Mouse (Mus musculus): Measurements from ENCODE around the gene Zfp658. TPM values are rescaled to one million over a fixed set of nuclear protein-coding genes. Genes with fewer than 3 reads are reported as not detected.

The Zfp658 gene
- total RNA-seq (2021) = 1 to 10 TPM; 5.5 to 6.9 TPM
- long read RNA-seq, partial matches to known transcripts = 1 of 6 reads
- long read RNA-seq, other reads (novel, unspliced or antisense) = 3 of 6 reads

DNA sequence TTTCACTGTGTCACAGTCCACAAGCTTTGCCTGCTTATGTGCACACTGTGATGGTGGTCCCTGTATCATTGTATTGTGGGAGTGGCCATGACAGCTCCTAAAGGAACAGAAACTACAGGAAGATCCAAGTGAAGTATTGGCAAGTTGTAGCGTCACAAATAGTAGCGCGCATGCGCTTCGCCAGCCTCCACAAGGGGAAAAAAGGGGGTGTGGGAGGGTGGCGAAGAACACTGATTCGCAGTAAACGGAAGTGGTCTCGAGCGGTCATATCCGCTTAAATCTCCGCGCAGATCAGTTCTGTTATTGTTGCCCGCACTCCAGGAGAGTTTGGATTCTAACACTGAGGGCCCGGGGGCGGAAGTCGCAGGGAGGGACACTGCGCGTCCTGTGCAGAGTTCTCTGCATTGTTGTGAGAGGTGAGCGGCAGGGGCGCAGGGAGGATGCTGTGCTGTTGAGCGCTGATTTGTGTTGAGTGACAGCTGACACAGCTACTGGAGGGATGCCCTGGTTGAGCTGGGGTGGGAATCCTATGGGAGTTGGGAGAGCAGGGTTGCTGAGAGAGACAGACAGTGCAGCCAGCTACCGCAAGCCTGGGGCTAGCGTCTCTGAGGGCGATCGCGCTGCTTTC is at the start of gene Zfp658:
Zfp658 (plus strand) TSS at position 251 of the 628 bp plus-strand sequence.
- peak; percentile 84 to 93 for DNase-seq (ENCODE audit: low spot score in 2 of 2)

DNA sequence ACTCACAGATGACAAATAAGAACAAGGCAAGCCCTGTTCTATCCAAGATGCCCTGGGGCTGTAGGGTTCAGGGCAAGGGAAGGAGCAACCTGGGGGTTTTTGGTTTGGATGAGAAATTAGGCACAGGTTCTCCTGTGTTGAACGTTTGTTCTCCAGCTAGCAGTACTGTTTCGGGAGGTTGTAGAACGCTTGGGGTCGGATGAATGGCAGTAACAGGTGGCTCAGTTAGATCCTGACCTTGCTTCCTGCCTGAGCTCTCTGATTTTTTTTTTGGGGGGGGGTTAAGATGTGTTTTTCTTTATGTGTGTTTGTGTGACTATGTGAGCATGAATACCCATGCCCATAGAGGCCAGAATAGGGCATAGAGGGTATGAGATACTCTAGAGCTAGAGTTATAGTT is 49.5 kb upstream of the Zfp658 start:
- no peak for DNase-seq (ENCODE audit: low spot score in 2 of 2)

DNA sequence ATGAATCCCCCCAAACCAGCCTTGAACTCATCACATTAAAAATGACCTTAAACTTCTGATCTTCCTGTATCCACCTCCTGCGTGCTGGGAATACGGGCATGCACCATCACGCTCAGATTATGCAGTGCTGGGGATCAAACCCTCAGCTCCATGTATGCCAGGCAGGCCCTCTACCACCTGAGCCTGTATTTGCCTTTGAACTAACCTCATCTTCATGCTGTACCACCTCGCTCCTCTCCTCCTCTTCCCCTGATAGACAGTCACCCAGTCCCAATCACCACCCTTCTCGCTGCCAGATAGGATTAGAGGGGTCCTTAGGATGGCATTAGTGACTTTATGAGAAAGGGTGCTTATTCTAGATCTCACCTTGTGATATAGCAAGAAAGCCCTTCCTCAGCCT is 47.0 kb upstream of the Zfp658 start:
- no peak for DNase-seq (ENCODE audit: low spot score in 2 of 2)

DNA sequence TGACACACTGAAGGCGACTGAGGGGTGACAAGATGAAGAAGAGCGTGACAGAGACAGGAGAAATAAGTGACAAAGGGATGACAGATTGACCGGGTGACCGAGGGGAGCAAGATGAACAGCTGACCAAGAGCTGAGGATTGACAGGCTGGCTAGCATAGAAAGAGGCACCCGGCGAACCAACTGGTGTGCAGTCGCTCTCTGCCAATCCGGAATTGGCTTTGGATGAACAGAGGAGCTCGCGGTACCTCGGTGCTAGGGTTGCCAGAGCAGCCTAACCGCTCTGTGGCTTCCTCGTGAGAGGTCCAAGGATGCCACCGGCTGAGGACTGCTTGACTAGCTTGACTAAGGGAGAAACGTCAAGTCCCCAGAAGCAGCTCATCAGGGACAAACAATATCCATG is 43.7 kb upstream of the Zfp658 start:
- DNase-seq (ENCODE audit: low spot score in 2 of 2) = peak in 1 of 2 experiments; percentile 14

DNA sequence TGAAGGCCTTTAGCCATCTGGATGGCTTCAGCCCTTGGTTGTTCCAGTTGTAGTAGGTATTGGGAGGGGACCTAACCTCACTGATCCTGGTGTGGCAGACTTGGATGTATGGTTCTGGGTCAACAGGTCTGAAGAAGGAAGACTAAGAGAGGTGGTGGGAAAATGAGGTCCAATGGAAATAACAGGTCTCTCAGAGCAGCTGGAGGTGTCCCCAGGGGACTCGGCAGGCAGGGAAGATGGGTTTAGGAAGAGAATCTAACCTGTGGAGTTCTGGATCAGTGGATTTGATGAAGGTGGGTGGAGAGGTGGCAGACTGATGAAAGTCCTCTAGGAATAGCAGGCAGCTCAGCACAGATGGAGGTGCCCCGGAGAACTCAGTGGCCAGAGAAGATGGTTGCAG is 39.3 kb upstream of the Zfp658 start:
- no peak for DNase-seq (ENCODE audit: low spot score in 2 of 2)

DNA sequence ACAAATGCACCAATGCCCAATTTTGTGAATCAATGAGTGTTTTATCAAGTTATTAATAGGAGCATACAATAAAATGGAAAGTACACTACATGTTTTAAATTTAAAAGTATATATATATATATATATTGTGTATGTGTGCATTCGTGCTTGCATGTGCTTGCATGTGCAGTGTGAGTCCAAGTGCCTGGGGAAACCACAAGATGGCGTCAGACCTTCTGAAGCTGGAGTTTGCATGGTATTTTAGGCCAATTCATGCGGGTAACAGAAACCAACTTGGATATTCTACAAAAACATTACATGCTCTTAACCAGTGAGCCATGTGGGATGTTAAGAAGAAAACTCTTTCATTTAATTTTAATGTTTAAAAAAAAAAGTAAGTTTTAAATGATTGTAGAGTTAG is 36.7 kb upstream of the Zfp658 start:
- DNase-seq (ENCODE audit: low spot score in 2 of 2) = no peak

DNA sequence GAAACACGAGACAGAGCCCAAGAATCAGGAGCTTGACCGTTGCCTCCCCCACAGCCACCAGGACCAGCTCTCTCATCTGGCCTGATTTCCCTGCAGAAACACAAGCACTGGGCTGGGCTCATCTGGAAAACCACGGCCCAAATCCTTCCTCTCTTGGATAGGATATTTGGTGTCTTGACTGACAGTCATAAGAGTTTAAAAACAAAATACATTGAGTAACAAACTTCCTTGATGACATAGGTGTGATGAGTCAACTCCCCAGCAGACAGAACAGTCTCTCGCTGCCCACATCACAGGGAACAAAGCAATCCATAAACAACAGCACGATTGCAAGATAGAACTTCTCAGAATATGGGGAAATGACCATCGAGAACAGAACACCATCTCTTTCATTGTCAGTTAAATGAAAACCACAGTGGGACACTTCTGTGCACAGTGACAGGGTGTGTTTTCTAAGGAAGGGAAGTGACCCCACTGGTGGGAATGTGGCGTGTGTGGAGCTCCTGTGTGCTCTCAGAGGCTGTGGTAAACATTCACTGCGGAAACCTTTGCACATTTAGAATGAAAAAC is 31.8 kb upstream of the Zfp658 start:
- DNase-seq (ENCODE audit: low spot score in 2 of 2) = no peak

DNA sequence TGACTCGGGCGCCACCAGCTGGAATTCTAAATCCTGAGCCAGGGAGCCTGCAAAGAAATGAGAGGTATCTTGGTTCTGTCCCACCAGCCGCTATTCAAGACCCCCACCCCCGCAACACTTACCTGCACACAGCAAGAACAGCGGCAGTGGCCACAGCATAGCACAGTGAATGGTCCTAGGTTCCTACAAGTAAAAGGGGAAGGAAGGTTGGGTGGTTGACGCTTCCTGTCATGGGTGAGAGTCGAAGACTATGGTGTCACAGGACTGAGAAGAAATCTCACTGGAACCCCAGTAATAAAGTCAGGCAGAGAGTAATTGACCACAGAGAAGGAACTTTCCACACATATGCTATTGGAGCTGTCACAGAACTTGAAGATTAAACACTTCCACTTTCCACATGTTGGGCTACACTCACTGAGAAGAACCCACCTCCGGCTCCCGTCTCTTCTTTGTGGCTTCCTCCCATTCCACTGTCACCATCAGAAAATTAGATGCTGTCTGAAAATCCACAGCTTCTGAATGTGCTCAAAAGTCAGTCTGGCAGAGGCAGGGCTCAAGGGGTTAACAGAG is 29.0 kb upstream of the Zfp658 start:
- DNase-seq (ENCODE audit: low spot score in 2 of 2) = no peak

DNA sequence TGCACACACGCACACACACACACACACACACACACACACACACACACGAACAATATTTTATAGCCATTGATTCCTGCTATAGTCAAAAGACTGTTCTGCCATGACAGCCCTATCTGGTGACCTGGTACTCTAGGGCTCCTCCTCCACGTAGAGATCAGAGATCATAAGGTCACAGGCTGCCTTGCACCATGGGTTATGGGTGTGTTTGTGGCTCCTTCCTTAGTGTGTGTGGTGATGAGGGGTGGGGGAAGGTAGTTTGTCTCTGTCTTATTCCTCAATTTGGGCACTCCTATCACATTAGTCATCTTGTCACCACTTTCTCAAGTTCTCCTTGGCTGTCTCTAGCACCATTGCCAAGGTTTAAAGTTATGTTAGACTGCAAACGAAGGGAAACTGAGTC is 23.5 kb upstream of the Zfp658 start:
- no peak for DNase-seq (ENCODE audit: low spot score in 2 of 2)

DNA sequence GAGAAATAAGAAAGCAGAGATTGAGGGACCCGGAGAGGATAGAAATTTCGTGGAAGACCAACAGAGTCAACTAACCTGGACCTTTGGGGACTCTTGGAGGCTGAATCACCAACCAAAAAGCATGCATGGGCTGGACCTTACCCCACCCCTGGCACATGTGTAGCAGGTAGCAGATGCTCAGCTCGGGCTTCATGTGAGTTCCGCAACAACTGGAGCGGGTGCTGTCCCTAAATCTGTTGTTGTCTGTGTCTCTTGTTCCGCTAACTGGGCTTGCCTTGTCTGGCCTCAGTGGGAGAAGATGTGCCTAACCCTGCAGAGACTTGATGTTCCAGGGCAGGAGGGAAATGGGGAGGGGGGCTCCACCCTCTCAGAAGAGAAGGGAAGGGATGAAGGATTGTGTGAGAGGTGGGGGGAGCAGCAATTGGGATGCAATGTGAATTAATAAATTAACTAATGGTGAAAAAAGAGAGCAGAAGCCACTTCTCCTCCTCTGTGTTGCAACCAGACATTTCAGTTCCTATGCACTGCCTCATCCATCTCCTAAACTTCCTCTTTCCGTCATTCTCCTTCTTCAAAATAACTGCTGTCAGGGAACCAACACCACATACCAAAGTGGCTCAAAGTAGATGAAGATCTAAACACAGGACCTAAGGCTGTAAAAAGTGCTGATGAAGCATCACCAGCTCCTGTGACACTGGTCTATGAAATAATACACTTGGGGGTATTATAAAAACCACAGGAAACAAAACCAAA is 17.7 kb upstream of the Zfp658 start, which contains the start of gene Cd33:
Cd33 (minus strand) TSS at position 204 of the 753 bp plus-strand sequence.
- DNase-seq (ENCODE audit: low spot score in 2 of 2) = no peak

DNA sequence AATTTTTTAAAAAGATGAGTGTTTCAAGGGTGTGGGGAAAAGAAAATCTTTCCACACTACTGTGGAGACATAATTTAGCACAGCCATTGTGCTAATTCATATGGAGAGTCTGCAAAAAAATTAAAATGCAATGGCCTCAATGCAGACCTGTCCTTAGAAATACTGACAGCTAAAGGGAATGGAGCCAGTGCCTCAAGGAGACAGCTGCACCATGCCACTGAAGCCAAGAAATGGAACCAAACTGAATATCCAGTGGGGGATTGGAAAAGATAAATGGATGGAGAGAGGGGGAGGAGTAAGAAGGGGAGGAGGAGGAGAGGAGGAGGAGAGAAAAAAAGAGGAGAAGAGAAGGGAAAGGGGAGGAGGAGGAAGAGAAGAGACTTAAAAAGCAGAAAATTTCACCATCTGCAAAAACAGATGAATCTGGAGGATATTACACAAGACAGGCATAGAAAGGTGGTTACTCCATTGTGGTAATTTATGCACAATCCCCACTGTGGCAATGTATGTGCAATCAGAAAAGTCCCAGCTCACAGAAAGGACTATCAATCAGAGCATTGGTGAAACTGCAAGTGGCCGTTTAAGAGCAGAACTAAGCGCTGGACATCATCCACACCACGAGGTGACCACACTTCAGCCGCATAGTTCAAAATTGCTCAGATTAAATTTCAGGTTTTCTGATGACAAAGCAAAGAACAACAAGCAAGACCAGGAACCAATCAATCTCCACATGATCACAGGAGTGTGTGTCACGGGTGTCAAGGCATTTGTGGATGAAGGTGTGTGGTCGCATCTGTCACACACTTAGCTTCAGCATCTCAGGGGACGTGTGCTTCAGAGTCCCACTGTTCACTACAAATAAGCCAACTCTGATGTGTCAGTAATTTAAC is 16.2 kb upstream of the Zfp658 start:
- no peak for DNase-seq (ENCODE audit: low spot score in 2 of 2)

DNA sequence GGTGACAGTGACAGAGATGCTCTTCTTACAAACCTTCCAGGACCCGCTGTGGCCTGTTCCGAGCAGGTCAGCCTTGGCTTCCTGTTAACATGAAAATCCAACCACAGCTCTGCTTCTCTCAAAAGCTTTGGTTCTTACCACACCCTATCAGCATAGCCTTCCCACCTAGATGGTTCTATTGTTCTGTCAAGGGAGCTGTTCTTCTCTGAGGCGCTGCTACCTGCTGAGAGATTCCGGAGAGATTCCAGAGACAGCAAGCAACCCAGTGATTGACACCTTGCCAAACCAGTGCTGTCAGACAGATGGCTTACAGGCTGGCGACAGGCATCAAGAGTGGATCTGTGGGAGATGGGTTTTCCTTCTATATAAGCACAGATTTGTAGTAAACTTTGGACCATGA is 14.4 kb upstream of the Zfp658 start:
- DNase-seq (ENCODE audit: low spot score in 2 of 2) = peak; percentile 46 to 70

DNA sequence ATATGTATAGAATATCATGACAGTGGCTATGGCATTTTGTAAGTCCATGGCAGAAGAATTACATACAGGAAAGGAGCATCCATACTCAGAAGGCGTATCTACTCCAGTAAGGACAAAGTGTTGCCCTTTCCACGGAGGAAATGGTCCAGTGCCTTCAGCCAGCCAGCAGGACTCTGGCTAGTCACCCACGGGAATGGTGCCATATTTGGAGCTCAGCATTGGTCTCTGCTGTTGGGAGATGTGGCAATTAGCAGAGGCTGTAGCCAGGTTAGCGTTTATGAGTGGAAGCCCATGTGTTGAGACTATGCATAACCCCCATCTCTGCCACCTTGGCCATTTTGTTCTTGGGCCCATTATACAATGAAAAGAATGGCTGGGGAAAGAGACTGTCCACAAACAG is 13.8 kb upstream of the Zfp658 start:
- no peak for DNase-seq (ENCODE audit: low spot score in 2 of 2)

DNA sequence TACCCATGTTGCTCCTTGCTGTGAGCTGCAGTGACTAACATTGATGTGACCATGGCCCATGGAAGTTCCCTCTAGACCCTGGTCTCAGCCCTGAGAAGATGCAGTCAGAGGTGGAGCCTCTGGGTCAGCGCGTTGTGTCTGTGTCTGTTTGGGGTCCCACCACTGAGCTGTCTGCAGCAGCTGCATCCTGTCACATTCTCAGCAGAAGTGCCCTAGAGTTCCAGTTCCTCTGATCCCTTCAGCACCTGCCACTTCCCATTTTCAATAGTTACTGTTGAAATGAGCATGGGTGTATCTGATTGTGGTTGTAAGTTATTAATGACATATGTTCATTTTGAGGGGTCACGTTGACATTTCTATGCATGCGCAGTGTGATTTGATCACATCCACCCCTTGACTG is 8.9 kb upstream of the Zfp658 start:
- no peak for DNase-seq (ENCODE audit: low spot score in 2 of 2)

DNA sequence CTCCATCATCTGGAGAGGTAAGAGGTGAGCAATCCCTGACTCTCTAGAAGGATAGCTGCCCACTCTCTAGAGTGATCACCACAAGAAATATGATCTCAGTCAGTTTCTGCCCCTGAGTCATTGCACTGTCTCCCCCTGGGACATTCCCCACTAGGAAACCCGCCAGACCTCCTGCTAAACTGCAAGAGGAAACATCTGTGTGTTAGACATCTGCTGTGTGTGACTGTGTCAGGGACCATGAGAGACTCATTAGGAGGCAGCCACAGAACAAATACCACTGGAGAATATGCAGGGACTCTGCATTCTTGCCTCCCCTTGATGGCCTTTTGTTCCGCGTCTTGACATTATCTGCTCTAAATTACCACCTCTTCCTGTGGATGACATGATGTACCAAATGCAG is 7.5 kb upstream of the Zfp658 start:
- DNase-seq (ENCODE audit: low spot score in 2 of 2) = no peak

DNA sequence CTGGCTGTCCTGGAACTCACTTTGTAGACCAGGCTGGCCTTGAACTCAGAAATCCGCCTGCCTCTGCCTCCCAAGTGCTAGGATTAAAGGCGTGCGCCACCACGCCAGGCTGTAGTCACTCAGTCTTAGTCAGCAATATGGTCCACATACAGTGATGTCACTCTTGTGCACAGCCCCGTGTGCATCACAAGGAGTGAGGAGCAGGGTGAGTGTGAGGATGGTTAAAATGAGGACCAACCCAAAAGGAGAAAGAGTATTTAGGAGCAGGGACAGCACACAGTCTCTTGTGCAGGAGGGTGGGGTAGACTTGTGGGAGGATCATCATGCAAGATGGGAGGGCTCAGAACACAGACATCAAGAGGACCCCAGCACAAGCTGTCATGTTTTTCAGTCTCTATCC is 6.7 kb upstream of the Zfp658 start:
- no peak for DNase-seq (ENCODE audit: low spot score in 2 of 2)

DNA sequence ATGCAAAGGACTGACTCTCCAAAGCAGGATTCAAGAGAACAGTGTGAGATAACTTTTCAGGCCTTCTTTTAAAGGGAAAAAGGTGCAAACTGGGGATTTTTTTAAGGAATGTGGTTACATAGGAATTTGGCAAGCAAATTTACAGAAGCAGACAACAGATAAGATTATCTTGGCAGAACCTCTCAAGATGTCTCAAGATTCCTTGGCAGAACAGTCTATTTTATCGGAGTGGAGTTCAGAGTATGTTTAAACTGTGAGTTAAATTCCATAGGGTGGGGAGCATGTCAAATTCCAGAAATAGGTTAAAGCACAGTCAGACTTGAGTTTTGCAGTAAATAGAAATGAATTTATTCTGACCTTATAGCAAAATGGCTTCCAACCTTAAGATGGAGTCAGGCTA is 5.2 kb upstream of the Zfp658 start:
- no peak for DNase-seq (ENCODE audit: low spot score in 2 of 2)

DNA sequence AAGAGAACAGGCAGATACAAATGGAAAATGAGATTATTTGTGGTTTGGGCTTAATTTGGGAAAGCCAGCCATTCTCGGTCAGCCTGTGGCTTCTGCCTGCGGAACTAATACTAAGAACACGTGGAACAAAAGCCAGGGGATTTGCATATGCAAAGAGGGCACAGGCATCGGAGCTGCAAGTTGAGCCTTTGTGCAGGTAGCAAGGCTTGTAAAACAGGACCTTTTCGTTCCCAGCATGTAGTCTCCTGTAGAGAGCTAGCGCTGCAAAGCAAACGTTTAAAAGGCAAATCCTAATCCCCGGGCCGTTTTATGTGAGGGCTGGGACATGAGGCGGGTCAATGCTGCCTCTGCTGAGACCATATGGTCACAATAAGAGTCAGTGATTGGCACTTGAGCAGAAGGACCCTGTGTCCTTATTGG is 605 bp downstream of the Zfp658 start:
- peak in 1 of 2 experiments; percentile 17 for DNase-seq (ENCODE audit: low spot score in 2 of 2)

DNA sequence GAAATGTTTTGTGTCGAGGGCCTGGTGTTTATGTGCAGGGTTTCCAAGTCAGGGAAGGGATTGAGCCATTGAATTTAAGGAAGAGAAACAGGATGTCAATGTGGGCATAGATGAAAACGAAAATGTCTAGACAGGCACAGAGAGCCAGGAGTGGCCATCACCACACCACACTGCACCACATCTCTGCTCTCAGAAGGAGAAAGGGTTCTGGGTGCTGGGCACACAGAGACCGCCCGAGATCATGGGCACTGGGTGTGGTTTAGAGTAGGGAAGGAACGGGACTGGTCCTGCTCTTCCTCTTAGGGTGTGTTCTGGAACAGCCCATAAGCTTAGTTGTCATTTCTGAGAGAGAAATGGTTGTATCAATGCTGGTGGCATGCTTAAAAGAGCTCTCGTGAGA is 1.2 kb downstream of the Zfp658 start:
- no peak for DNase-seq (ENCODE audit: low spot score in 2 of 2)

DNA sequence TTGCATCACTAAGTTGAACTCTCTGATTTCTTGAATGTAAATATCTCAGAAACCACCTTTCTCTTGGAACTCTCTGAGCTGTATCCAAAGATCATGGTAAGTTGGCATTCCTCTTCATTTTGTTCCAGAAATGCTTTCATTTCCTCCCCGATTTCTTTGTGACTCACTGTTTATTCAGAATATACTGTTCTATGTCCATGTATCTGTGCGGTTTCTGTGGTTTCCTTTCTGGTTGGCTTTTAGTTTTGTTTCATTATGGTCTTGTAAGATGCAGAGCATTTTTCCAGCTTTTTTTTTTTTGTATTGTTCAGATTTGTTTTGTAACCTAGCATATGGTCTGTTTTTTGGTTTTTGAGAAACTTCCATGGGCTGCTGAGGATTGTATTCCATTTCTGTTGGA is 9.2 kb downstream of the Zfp658 start:
- no peak for DNase-seq (ENCODE audit: low spot score in 2 of 2)

Data from layer of hippocampus, adult 18-20 months (tissue).